Mouse (Mus musculus) hindbrain, embryonic 12.5 days (tissue): Measurements from ENCODE around the gene Olfr434. TPM values are rescaled to one million over a fixed set of nuclear protein-coding genes. Genes with fewer than 3 reads are reported as not detected.

Experiments
- ATAC-seq: fragments of 200-750 bp; cut with Nextera tagmentation; 2 replicates; pipeline ENCODE4 v1.8.0; 2017; ENCODE audit warnings: moderate TSS enrichment; ENCODE audit not compliant: low FRiP score
- H3K27ac ChIP-seq: fragments of 300-500 bp; sonication (generic); 2 replicates; pipeline ENCODE4 v1.5.1; 2016; ENCODE audit warnings: mild to moderate bottlenecking
- H3K27me3 ChIP-seq: fragments of 300-500 bp; sonication (generic); 2 replicates; pipeline ENCODE4 v1.6.1; 2016; ENCODE audit warnings: mild to moderate bottlenecking
- H3K36me3 ChIP-seq: fragments of 300-500 bp; sonication (generic); 2 replicates; pipeline ENCODE4 v1.6.1; 2016; ENCODE audit warnings: mild to moderate bottlenecking
- H3K4me1 ChIP-seq: fragments of 300-500 bp; sonication (generic); 2 replicates; pipeline ENCODE4 v1.6.1; 2016
- H3K4me2 ChIP-seq: fragments of 300-500 bp; sonication (generic); replicated peaks from 2 replicates; pipeline ENCODE4 v1.6.1; 2016; ENCODE audit warnings: mild to moderate bottlenecking
- H3K4me3 ChIP-seq: fragments of 300-500 bp; sonication (generic); 2 replicates; pipeline ENCODE4 v1.5.1; 2016; ENCODE audit warnings: mild to moderate bottlenecking
- H3K9ac ChIP-seq: fragments of 300-500 bp; sonication (generic); 2 replicates; pipeline ENCODE4 v1.6.1; 2016; ENCODE audit warnings: mild to moderate bottlenecking, moderate library complexity
- H3K9me3 ChIP-seq: fragments of 300-500 bp; sonication (generic); replicated peaks from 2 replicates; pipeline ENCODE4 v1.6.1; 2016; ENCODE audit warnings: mild to moderate bottlenecking
- whole genome bisulfite sequencing: fragments of 180-500 bp; shearing (Covaris S2); methylation state at CpG from one replicate; pipeline ENCODE4 v1.1.7; 2016; 5-methylcytosine and 5-hydroxymethylcytosine counted together
- polyA plus RNA-seq: library from polyadenylated mRNA; unstranded; fragments of >200 nt; fragmentation: Nextera tagmentation; extraction: Ambion mirVana; gene quantifications from 2 replicates; pipeline ENCODE4 v1.2.1, GENCODE M21; 2016

Gene Olfr434
- polyA plus RNA-seq, 1 experiment from 2014 or later: not detected

GRCm38 (mm10) chr6:43252994-43253393, 40.2 kb downstream of the Olfr434 start:
- Histone ChIP-seq H3K9me3 (no peaks in the 10 kb centered on the region), H3K9ac (no peak overlapping the region), H3K4me3 (no peak overlapping the region), H3K4me2 (no peak overlapping the region), H3K4me1 (no peaks in the 10 kb centered on the region), H3K27me3 (no peaks in the 10 kb centered on the region), H3K36me3 (no peaks in the 10 kb centered on the region), H3K27ac (no peak overlapping the region)
- no peak for ATAC-seq
- 87% methylated on average over 1 of the region's 1 CpGs for WGBS

GRCm38 (mm10) chr6:43254193-43254926, 41.5 kb downstream of the Olfr434 start:
- Histone ChIP-seq H3K27me3 (no peaks in the 10 kb centered on the region), H3K4me1 (no peaks in the 10 kb centered on the region), H3K4me2 (no peak overlapping the region), H3K9me3 (no peaks in the 10 kb centered on the region), H3K27ac (no peak overlapping the region), H3K9ac (no peak overlapping the region), H3K4me3 (no peak overlapping the region), H3K36me3 (no peaks in the 10 kb centered on the region)
- 56% methylated on average over 7 of the region's 7 CpGs for WGBS
- no peak for ATAC-seq

GRCm38 (mm10) chr6:43260756-43261155, 47.9 kb downstream of the Olfr434 start:
- peaks cover 14% of the 10 kb centered on the region for H3K27me3 ChIP-seq
- ATAC-seq: no peak
- WGBS: 68% methylated on average over 2 of the region's 2 CpGs
- H3K9me3 ChIP-seq: no peaks in the 10 kb centered on the region
- H3K27ac ChIP-seq: no peak overlapping the region
- H3K4me3 ChIP-seq: no peak overlapping the region
- no peak overlapping the region for H3K4me2 ChIP-seq
- no peak overlapping the region for H3K9ac ChIP-seq
- no peaks in the 10 kb centered on the region for H3K36me3 ChIP-seq
- H3K4me1 ChIP-seq: peaks cover 6% of the 10 kb centered on the region

- Histone ChIP-seq H3K4me3 (peak within 1 kb of the TSS; percentile 56), H3K4me2 (peak within 1 kb of the TSS; percentile 97), H3K9me3 (no peaks in the 10 kb centered on the region), H3K36me3 (no peaks in the 10 kb centered on the region), H3K27ac (no peak within 1 kb of the TSS), H3K27me3 (peaks cover 30% of the 10 kb centered on the region), H3K4me1 (peaks cover 8% of the 10 kb centered on the region), H3K9ac (peak within 1 kb of the TSS; percentile 62)
- 2% methylated on average over 46 of the region's 48 CpGs for WGBS
- ATAC-seq: peak; percentile 83
These were observed 52.7 kb downstream of the Olfr434 start, which contains the start of gene Arhgef5 for GRCm38 (mm10) chr6:43265363-43266041. TSS of gene Arhgef5 (plus strand) at chr6:43265582.

GRCm38 (mm10) chr6:43266356-43266755, 53.5 kb downstream of the Olfr434 start:
- H3K27me3 ChIP-seq: peaks cover 30% of the 10 kb centered on the region
- H3K4me1 ChIP-seq: peaks cover 8% of the 10 kb centered on the region
- no peak overlapping the region for H3K27ac ChIP-seq
- 2% methylated on average over 8 of the region's 8 CpGs for WGBS
- H3K4me2 ChIP-seq: peak overlapping the region; percentile 97
- ATAC-seq: no peak
- peak overlapping the region; percentile 56 for H3K4me3 ChIP-seq
- no peaks in the 10 kb centered on the region for H3K9me3 ChIP-seq
- no peak overlapping the region; the same call in 1 of the 2 replicates for H3K9ac ChIP-seq
- no peaks in the 10 kb centered on the region for H3K36me3 ChIP-seq

Other genes starting within 250 kb of the Olfr434 start
- gene Olfr441, start 106.7 kb upstream of the Olfr434 start, polyA plus RNA-seq: not detected in 2 replicates
- gene Olfr237-ps1, start 66.5 kb upstream of the Olfr434 start, polyA plus RNA-seq: not detected in 2 replicates
- not detected in 2 replicates for gene Olfr437, start 49.7 kb upstream of the Olfr434 start, polyA plus RNA-seq
- gene Olfr13, start 40.9 kb upstream of the Olfr434 start, polyA plus RNA-seq: not detected in 2 replicates
- gene Olfr435, start 15.9 kb upstream of the Olfr434 start, polyA plus RNA-seq: not detected in 2 replicates
- not detected in 2 replicates for gene Olfr47, start 18.5 kb downstream of the Olfr434 start, polyA plus RNA-seq
- 5.2 and 6.6 TPM in 2 replicates for gene Arhgef5, start 52.6 kb downstream of the Olfr434 start, polyA plus RNA-seq
- not detected in 2 replicates for gene Nobox, start 96.5 kb downstream of the Olfr434 start, polyA plus RNA-seq